Mouse (Mus musculus): ENCODE results near the gene Vps13a. TPM values are rescaled to one million over a fixed set of nuclear protein-coding genes. Genes with fewer than 3 reads are reported as not detected.

Gene Vps13a
- total RNA-seq, 2 experiments from 2014 or later, result 15.7 to 32.7 TPM

DNA sequence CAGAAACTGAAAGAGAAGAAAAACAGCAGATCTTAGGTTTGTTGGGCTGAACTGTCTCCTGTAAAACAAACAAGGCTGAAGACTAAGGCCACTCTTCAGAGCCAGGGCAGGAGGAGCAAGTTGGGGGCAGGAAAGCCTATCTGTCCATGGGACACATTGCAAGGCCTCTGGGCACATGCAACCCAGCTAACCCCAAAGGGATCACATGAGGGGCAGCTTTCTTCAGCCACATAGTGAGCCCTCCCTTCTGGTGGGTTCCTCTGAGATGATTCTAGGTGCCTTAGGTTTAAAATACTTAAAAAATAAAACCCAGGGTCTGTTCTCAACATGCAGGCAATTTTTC, 186.8 kb downstream of the Vps13a start:
- no peak for ATAC-seq (replicated peaks; ENCODE audit: low FRiP score, poor library complexity, severe bottlenecking)

DNA sequence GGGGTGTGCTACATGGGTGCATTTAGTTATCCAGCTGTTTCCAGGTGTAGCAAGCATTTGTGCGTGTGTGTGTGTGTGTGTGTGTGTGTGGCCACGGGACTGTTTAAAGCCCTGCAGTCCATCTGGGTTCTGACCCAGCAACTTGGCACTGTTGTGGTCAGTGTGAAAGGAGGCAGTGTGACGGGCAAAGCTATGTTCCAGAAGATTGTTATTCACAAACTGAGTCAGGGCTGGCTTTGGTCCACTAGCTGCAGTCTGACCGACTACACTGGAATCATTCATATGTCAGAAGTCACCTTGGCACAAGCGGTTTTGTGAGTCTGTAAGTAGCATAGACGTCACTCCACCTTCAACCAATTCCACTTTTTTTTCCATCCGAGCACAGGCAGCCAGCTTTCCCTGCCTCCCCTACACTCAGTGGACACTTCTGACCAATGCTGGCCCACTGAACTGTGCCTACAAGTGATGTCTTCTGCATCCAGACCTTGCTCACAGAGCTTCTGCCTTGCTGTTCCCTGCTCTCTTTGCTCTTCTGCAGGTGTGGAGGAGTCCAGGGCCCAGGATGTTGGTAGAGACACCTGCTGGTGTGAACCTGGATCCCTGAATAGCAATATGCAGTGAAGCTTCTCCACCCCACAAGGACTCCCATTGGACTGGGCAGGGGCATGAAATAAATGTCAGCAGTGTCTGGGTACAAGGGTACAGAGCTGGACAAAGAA, 187.3 kb downstream of the Vps13a start:
- no peak for ATAC-seq (replicated peaks; ENCODE audit: low FRiP score, poor library complexity, severe bottlenecking)

DNA sequence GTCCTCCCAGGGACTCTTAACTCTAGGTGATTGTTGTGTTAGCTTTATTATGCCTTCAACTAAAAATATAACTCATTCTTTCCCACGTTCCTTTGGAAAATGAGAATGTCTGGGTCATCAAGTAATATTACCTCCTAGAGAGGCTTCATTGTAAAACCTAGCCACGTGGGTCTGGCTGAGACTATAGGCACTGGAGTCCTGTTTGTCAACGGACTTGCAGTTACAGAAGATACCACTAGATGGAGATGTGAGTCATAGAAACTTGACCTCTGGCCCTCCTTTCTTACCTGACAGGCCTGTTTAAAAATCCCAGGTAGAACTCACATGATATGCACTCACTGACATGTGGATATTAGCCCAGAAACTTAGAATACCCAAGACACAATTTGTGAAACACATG, 195.4 kb downstream of the Vps13a start:
- peak; percentile 85 for ATAC-seq (replicated peaks; ENCODE audit: low FRiP score, poor library complexity, severe bottlenecking)

DNA sequence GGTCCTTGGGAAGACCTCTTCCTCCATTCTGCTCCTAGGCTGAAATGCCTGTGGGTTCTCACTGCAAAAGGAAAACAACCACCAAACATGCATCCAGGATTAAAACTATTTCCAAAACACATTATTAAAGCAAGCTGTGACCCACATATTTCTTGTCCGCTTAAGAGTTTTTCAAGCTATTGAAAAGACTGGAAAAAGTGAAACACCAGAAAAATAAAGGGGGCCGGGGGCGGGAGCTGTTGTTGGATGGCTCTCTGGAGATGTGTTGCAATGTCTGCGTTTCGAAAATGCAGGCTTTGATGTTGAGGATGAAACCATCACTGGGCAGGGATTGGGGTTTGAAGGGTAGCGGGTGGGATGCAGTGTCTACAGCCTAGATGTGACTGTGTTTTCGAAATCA, 196.2 kb downstream of the Vps13a start:
- ATAC-seq (replicated peaks; ENCODE audit: low FRiP score, poor library complexity, severe bottlenecking), result no peak

DNA sequence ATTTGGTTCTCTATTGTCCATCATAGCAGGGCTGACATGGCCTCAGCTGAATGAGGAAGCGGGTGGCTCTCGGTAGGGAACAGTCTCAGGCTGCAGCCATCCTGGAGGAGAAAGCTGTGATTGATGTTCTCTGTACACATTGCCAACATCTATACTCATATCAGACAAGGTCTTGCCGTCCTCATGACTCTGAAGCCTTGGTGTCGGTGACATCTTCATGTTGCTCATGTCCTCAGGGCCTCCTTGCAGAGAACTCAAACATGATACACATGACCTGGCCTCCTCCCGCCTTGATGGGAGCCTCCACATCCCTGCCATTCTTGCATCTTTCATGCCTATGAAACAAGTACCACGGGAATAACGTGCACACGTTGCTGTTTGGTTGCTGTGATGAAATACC, 200.2 kb downstream of the Vps13a start:
- ATAC-seq (replicated peaks; ENCODE audit: low FRiP score, poor library complexity, severe bottlenecking), result no peak

DNA sequence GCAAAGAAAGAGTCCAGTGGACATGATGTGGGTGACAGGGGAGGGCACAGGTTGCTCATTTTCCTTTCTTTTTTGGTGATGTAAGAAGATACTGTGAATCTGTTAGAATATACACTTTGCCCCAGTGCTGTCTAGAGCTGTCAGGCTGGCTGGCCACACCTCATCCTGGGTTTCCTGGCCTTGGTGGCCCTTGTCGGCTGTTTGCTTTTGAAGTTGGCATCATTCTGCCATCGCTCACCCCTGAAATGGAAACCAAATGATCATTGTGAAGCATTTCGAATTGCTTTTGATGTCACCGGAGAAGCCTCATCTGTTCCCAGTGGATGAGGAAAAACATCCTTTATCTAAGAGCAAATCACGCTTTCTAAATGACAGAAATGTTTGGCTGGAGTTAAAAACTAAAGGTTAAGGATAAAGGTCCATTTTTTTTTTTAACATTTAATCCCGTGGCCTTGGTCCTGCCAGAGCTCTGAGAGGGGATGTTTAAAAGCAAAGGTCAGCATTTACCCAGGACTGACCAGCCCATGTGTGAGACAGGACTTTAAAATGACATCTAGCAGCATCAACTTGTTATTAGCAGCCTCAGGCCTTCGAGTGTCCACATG, 201.0 kb downstream of the Vps13a start:
- no peak for ATAC-seq (replicated peaks; ENCODE audit: low FRiP score, poor library complexity, severe bottlenecking)

DNA sequence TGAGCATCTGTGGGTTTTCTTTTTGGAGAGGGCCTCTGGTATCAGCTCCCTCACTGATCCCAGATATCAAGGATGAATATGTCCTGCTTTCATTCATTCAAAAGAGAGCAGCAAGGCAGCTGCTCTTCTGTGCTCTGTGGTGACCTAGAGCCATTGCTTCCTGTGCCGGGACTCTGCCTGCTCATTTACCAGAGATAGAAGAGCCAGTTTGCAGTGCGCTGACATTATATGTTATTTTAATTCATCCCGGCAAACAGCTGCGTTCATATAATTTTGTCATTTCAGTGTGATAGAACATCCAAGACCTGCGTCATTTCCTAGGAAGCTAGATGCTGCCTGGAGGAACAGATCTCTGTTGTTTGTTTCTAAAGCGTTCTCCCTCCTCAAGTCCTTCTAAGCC, 203.9 kb downstream of the Vps13a start:
- no peak for ATAC-seq (replicated peaks; ENCODE audit: low FRiP score, poor library complexity, severe bottlenecking)

Other genes with a start within 250 kb of the Vps13a start
- not detected in 2 replicates for gene Foxb2, start 92.9 kb upstream of the Vps13a start, total RNA-seq (2015; ENCODE audit: low replicate concordance)
- gene Foxb2, start 92.9 kb upstream of the Vps13a start, total RNA-seq (2017; ENCODE audit: low replicate concordance), result not detected in 2 replicates
- not detected in 2 replicates for gene Prune2, start 175.2 kb upstream of the Vps13a start, total RNA-seq (2015; ENCODE audit: low replicate concordance)
- 0.09 TPM in 1 of 2 replicates, not detected in the other for gene Prune2, start 175.2 kb upstream of the Vps13a start, total RNA-seq (2017; ENCODE audit: low replicate concordance)